Mouse (Mus musculus) MEL (cell line): ENCODE measurements at regions not wholly inside any gene's neighbourhood (a gene's known extent, or its start where the extent isn't known, plus 50 kb on each side); places are given as distances from the start of the nearest gene placed in this dataset.

Source experiments
- BHLHE40 ChIP-seq: IDR thresholded peaks from 2 replicates; pipeline ENCODE4 v1.6.1; 2012; ENCODE audit warnings: low read depth, mild to moderate bottlenecking, inconsistent platforms, low read length, improper control_type of control experiment, borderline replicate concordance
- GATA1 ChIP-seq: IDR thresholded peaks from 2 replicates; pipeline ENCODE4 v1.6.1; 2011; ENCODE audit warnings: low read depth, low read length, improper control_type of control experiment
- JUND ChIP-seq: IDR thresholded peaks from 2 replicates; pipeline ENCODE4 v1.6.1; 2011; ENCODE audit warnings: low read depth, mild to moderate bottlenecking, improper control_type of control experiment, low read length
- NRF1 ChIP-seq: IDR thresholded peaks from 2 replicates; pipeline ENCODE4 v1.6.1; 2014; ENCODE audit warnings: low read depth, mild to moderate bottlenecking, inconsistent platforms, low read length, improper control_type of control experiment, moderate library complexity; ENCODE audit not compliant: poor library complexity, insufficient read depth, severe bottlenecking
- POLR2A ChIP-seq, 2 experiments: IDR thresholded peaks; 2 replicates each; pipeline ENCODE4 v1.6.1; 2011 to 2012; ENCODE audit warnings: low read length in 2 of 2, mild to moderate bottlenecking in 2 of 2, control low read depth in 1 of 2, improper control_type of control experiment in 1 of 2, low read depth in 1 of 2, moderate library complexity in 1 of 2; ENCODE audit not compliant: control insufficient read depth in 1 of 2, insufficient read depth in 1 of 2, poor library complexity in 1 of 2
- SIN3A ChIP-seq: IDR thresholded peaks from 2 replicates; pipeline ENCODE4 v1.6.1; 2012; ENCODE audit warnings: low read length, improper control_type of control experiment, inconsistent platforms
- USF2 ChIP-seq, 2 experiments: IDR thresholded peaks; 2 replicates each; pipeline ENCODE4 v1.6.1; 2011 to 2012; ENCODE audit warnings: improper control_type of control experiment in 2 of 2, low read length in 2 of 2, borderline replicate concordance in 1 of 2, inconsistent platforms in 1 of 2, low read depth in 1 of 2, mild to moderate bottlenecking in 1 of 2; ENCODE audit not compliant: insufficient read depth in 1 of 2
- ZC3H11A ChIP-seq: IDR thresholded peaks from 2 replicates; pipeline ENCODE4 v1.6.1; 2012; ENCODE audit warnings: low read depth, mild to moderate bottlenecking, inconsistent platforms, low read length, improper control_type of control experiment
- ZNF384 ChIP-seq: IDR thresholded peaks from 2 replicates; pipeline ENCODE4 v1.6.1; 2012; ENCODE audit warnings: low read depth, mild to moderate bottlenecking, inconsistent platforms, low read length, improper control_type of control experiment

GRCm38 (mm10) chrX:10787057-10787456, 72.2 kb downstream of the Mid1ip1 start:
- TF ChIP-seq GATA1 (no peak), BHLHE40 (no peak), ZC3H11A (peak; percentile 59), POLR2A (IDR thresholded peaks at IDR 0.05; ENCODE audit: control insufficient read depth in 1 of 2, insufficient read depth in 1 of 2, low read depth in 1 of 2, low read length in 2 of 2, poor library complexity in 1 of 2) (no peak), NRF1 (no peak), SIN3A (no peak), USF2 (IDR thresholded peaks at IDR 0.05; ENCODE audit: borderline replicate concordance in 1 of 2, insufficient read depth in 1 of 2, low read depth in 1 of 2, low read length in 2 of 2) (no peak), ZNF384 (no peak), JUND (no peak)
